Mouse (Mus musculus) erythroblast, embryonic 14.5 days (primary cell): ENCODE data around the gene Phldb2. TPM values are rescaled to one million over a fixed set of nuclear protein-coding genes. Genes with fewer than 3 reads are reported as not detected.

Experiments
- H3K27me3 ChIP-seq: 2 replicates; pipeline ENCODE4 v1.6.1; 2012; ENCODE audit warnings: inconsistent platforms; ENCODE audit not compliant: control insufficient read depth
- H3K36me3 ChIP-seq: 2 replicates; pipeline ENCODE4 v1.6.1; 2012; ENCODE audit warnings: mild to moderate bottlenecking, inconsistent platforms; ENCODE audit not compliant: control insufficient read depth
- H3K4me1 ChIP-seq: 2 replicates; pipeline ENCODE4 v1.6.1; 2012; ENCODE audit warnings: inconsistent platforms; ENCODE audit not compliant: control insufficient read depth
- H3K4me3 ChIP-seq: replicated peaks from 2 replicates; pipeline ENCODE3; 2012; ENCODE audit warnings: moderate library complexity, mild to moderate bottlenecking, inconsistent platforms
- H3K9me3 ChIP-seq: 2 replicates; pipeline ENCODE4 v1.6.1; 2012; ENCODE audit warnings: low read length, inconsistent platforms, mixed read lengths; ENCODE audit not compliant: control insufficient read depth
- GATA1 ChIP-seq: IDR thresholded peaks from 2 replicates; pipeline ENCODE4 v1.6.1; 2012; ENCODE audit warnings: low read length, inconsistent platforms, mixed read lengths
- TAL1 ChIP-seq: IDR thresholded peaks from 3 replicates; pipeline ENCODE4 v1.6.1; 2012; ENCODE audit warnings: low read length, inconsistent platforms, mixed read lengths
- polyA plus RNA-seq: library from polyadenylated mRNA; stranded (reverse); fragments of >175 nt; gene quantifications from 2 replicates; pipeline ENCODE4 v1.2.3, GENCODE M21; 2012

The Phldb2 gene
- polyA plus RNA-seq, 1 experiment: 0.01 TPM

GRCm38 (mm10) chr16:45798591-45798990, 154.8 kb downstream of the Phldb2 start:
- Histone ChIP-seq H3K4me1 (no peaks in the 10 kb centered on the region), H3K9me3 (no peaks in the 10 kb centered on the region), H3K36me3 (no peaks in the 10 kb centered on the region; the same call in 1 of the 2 replicates), H3K4me3 (no peak overlapping the region), H3K27me3 (no peaks in the 10 kb centered on the region)
- no peak for TF ChIP-seq TAL1
- TF ChIP-seq GATA1: no peak

GRCm38 (mm10) chr16:45796815-45797214, 156.6 kb downstream of the Phldb2 start:
- H3K4me1 ChIP-seq: no peaks in the 10 kb centered on the region
- TF ChIP-seq TAL1 (no peak), GATA1 (no peak)

DNA sequence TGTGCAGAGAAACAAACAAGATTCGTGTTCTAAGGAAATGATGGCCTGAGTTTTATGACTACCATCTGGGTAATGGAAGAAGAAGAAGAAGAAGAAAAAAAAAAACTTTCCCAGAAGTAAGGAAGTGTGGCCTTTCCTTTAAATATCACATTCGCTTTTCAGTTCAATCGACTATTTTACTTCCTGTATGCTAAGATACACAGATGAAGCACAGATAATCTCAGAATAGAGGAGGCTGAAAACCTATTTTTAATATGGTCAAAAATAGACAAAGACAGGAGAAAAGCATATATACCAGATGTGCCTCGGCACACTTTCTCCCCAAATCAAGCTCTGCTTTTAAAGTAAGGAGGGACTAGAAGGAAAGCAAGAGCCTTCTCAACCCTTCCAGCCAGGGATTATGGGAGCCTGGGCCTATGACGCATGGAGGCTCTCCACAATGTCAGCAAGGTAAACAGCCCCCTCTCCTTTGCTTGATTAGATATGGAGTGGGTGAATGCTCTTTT, 158.2 kb downstream of the Phldb2 start:
- Histone ChIP-seq H3K9me3 (no peaks in the 10 kb centered on the region), H3K27me3 (no peaks in the 10 kb centered on the region), H3K4me1 (no peaks in the 10 kb centered on the region), H3K36me3 (no peaks in the 10 kb centered on the region; the same call in 1 of the 2 replicates), H3K4me3 (no peak overlapping the region)
- no peak for TF ChIP-seq GATA1
- no peak for TF ChIP-seq TAL1

More at GRCm38 (mm10) chr16:45796815-45797214, 156.6 kb downstream of the Phldb2 start:
- H3K9me3 ChIP-seq: no peaks in the 10 kb centered on the region
- no peak overlapping the region for H3K4me3 ChIP-seq
- H3K36me3 ChIP-seq: no peaks in the 10 kb centered on the region; the same call in 1 of the 2 replicates
- no peaks in the 10 kb centered on the region for H3K27me3 ChIP-seq

- TF ChIP-seq GATA1 (no peak), TAL1 (no peak)
- H3K4me1 ChIP-seq: no peaks in the 10 kb centered on the region
- no peaks in the 10 kb centered on the region for H3K27me3 ChIP-seq
- no peak overlapping the region for H3K4me3 ChIP-seq
- H3K36me3 ChIP-seq: no peaks in the 10 kb centered on the region; the same call in 1 of the 2 replicates
- no peaks in the 10 kb centered on the region for H3K9me3 ChIP-seq
Observed at GRCm38 (mm10) chr16:45792781-45793180, 160.6 kb downstream of the Phldb2 start.

GRCm38 (mm10) chr16:45791286-45791685, 162.1 kb downstream of the Phldb2 start:
- TF ChIP-seq GATA1 (no peak), TAL1 (no peak)
- Histone ChIP-seq H3K36me3 (no peaks in the 10 kb centered on the region; the same call in 1 of the 2 replicates), H3K4me3 (no peak overlapping the region), H3K4me1 (no peaks in the 10 kb centered on the region), H3K27me3 (no peaks in the 10 kb centered on the region), H3K9me3 (no peaks in the 10 kb centered on the region)

- no peaks in the 10 kb centered on the region; the same call in 1 of the 2 replicates for H3K36me3 ChIP-seq
- H3K27me3 ChIP-seq: no peaks in the 10 kb centered on the region
- H3K4me3 ChIP-seq: no peak overlapping the region
- no peaks in the 10 kb centered on the region for H3K4me1 ChIP-seq
- no peaks in the 10 kb centered on the region for H3K9me3 ChIP-seq
- TF ChIP-seq TAL1 (no peak), GATA1 (no peak)
Observed at GRCm38 (mm10) chr16:45789311-45789710, 164.1 kb downstream of the Phldb2 start.

GRCm38 (mm10) chr16:45787650-45788049, 165.7 kb downstream of the Phldb2 start:
- TF ChIP-seq GATA1: no peak
- TF ChIP-seq TAL1: no peak
- Histone ChIP-seq H3K9me3 (no peaks in the 10 kb centered on the region), H3K36me3 (no peaks in the 10 kb centered on the region), H3K27me3 (no peaks in the 10 kb centered on the region), H3K4me3 (no peak overlapping the region), H3K4me1 (no peaks in the 10 kb centered on the region)

GRCm38 (mm10) chr16:45786639-45787038, 166.8 kb downstream of the Phldb2 start:
- TF ChIP-seq GATA1: no peak
- TF ChIP-seq TAL1: no peak
- H3K4me1 ChIP-seq: no peaks in the 10 kb centered on the region
- no peaks in the 10 kb centered on the region for H3K36me3 ChIP-seq
- H3K27me3 ChIP-seq: no peaks in the 10 kb centered on the region
- no peak overlapping the region for H3K4me3 ChIP-seq
- no peaks in the 10 kb centered on the region for H3K9me3 ChIP-seq

DNA sequence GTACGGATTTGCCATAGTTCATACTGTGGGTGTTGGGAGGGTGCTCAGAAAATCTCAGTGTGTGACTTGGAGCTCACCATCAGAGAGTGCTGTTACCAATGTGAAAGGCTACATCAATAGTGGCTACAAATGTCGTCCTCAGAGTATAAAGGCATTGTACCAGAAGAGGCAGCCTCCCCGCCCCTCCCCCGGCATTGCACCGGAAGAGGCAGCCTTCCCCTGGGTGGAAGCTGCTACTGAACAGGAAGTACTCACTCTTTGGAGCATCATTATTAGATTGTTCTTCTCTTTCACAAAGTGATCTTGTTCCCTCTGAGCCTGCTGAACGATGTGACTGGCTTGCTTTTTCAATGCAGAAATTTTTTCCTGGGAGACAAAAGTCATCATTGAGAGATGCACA, 173.4 kb downstream of the Phldb2 start:
- Histone ChIP-seq H3K4me1 (no peaks in the 10 kb centered on the region), H3K4me3 (no peak overlapping the region), H3K27me3 (no peaks in the 10 kb centered on the region), H3K36me3 (peaks cover 2% of the 10 kb centered on the region; the same call in 1 of the 2 replicates), H3K9me3 (no peaks in the 10 kb centered on the region)
- TF ChIP-seq TAL1 (no peak), GATA1 (no peak)

DNA sequence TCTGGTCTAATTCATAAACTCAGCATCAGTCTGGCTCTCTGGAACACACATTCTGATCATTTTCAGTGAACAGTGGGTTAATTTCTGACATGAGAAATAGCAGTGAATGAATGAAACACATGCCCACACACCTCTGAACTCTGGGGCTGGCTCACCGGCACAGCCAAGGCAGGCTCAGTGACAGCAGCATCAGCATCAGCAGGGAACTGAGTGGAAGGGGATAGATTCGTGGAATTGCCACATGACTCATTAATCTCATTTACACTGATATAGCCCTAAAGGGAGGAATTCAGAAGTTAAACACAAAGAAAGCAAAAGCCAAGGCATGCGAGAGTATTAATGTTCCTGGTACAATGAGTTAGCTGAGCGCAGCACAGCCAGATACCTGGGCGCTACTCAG, 178.6 kb downstream of the Phldb2 start:
- H3K9me3 ChIP-seq: no peaks in the 10 kb centered on the region
- H3K4me1 ChIP-seq: no peaks in the 10 kb centered on the region
- H3K36me3 ChIP-seq: no peaks in the 10 kb centered on the region; the same call in 1 of the 2 replicates
- TF ChIP-seq TAL1 (no peak), GATA1 (no peak)
- H3K27me3 ChIP-seq: no peaks in the 10 kb centered on the region
- no peak overlapping the region for H3K4me3 ChIP-seq
